In genomic region chr6:86190622-86191021, GRCm38 (mm10) we compare ENCODE assay signal across 17 mouse cellular contexts.
"Had no signal": no experiment of that assay in that cellular context is flagged by ENCODE, and none has a peak within 500 bp of the region (broad histone marks: within the 10 kb centered on the region; RNA-seq: fewer than 3 reads in every experiment).

No protein-coding gene starts in this region.

- H3K4me2 ChIP-seq: neural tube, embryonic 12.5 days; neural tube, embryonic 13.5 days; neural tube, embryonic 15.5 days; stomach, embryonic 15.5 days had no signal

- H3K9ac ChIP-seq: neural tube, embryonic 12.5 days; neural tube, embryonic 13.5 days; neural tube, embryonic 15.5 days; stomach, embryonic 15.5 days had no signal

- H3K4me3 ChIP-seq: neural tube, embryonic 12.5 days; neural tube, embryonic 13.5 days; neural tube, embryonic 15.5 days; stomach, embryonic 15.5 days had no signal

- DNase-seq: retina, postnatal 1 day; right cerebral cortex, adult 18-20 months; right cerebral cortex, postnatal 14 days; right cerebral cortex, postnatal 25 days; right cerebral cortex, postnatal 4 days; spleen, adult 18-20 months; thymus, adult 18-20 months; thymus, adult 2 months; thymus, postnatal 14 days; thymus, postnatal 25 days; thymus, postnatal 36 days; thymus, postnatal 4 days had no signal

- H3K36me3 ChIP-seq: neural tube, embryonic 12.5 days; neural tube, embryonic 13.5 days; neural tube, embryonic 15.5 days; stomach, embryonic 15.5 days had no signal

- H3K27ac ChIP-seq: neural tube, embryonic 12.5 days; neural tube, embryonic 13.5 days; neural tube, embryonic 15.5 days; stomach, embryonic 15.5 days; stomach, postnatal 0 days had no signal

- H3K9me3 ChIP-seq: neural tube, embryonic 12.5 days; neural tube, embryonic 13.5 days; neural tube, embryonic 15.5 days; stomach, embryonic 15.5 days had no signal
